Mouse (Mus musculus) heart, postnatal 36 days (tissue): ENCODE data around the gene Prrg2. TPM values are rescaled to one million over a fixed set of nuclear protein-coding genes. Genes with fewer than 3 reads are reported as not detected.
"Not testable (repeated sequence)": the region's sequence is repeated elsewhere in the genome, so short reads cannot be mapped to it uniquely, and the experiment has no call there.

Experiments
- DNase-seq, 2 experiments: peaks; one replicate each; pipeline ENCODE4 v3.0.0; 2021 to 2022
- intact Hi-C: fragments of 180-260 bp; cut with DNase I; formaldehyde crosslinking; loops from one replicate; pipeline ENCODE4 v1.15.1; 2025
- total RNA-seq, 2 experiments: library from RNA; stranded (reverse); gene quantifications; 2 replicates each; pipeline ENCODE4 v1.2.3; 2021

The Prrg2 gene
- total RNA-seq, 2 experiments from 2014 or later: 7.7 to 7.9 TPM

- intact Hi-C loops: no loop called here
- DNase-seq: no peak
Measured at GRCm38 (mm10) chr7:45045741-45046140, 16.7 kb downstream of the Prrg2 start.

- no peak for DNase-seq
- intact Hi-C loops: no loop called here
Measured at GRCm38 (mm10) chr7:45043307-45043706, 19.2 kb downstream of the Prrg2 start.

GRCm38 (mm10) chr7:45040851-45041250 lies 21.6 kb downstream of the Prrg2 start:
- intact Hi-C loops: no loop called here
- DNase-seq: no peak

GRCm38 (mm10) chr7:45038411-45038810 lies 24.1 kb downstream of the Prrg2 start:
- intact Hi-C loops: no loop called here
- DNase-seq: no peak

GRCm38 (mm10) chr7:45037720-45038361 lies 24.6 kb downstream of the Prrg2 start:
- intact Hi-C loops: no loop called here
- DNase-seq: peak; percentile 53 to 66

GRCm38 (mm10) chr7:45036702-45037101 lies 25.8 kb downstream of the Prrg2 start:
- no peak for DNase-seq
- intact Hi-C loops: no loop called here

- intact Hi-C loops: no loop called here
- no peak for DNase-seq
Measured at GRCm38 (mm10) chr7:45035631-45036030, 26.8 kb downstream of the Prrg2 start.

GRCm38 (mm10) chr7:45033722-45034359 lies 28.6 kb downstream of the Prrg2 start:
- DNase-seq: no peak
- intact Hi-C loops: no loop called here

- intact Hi-C loops: no loop called here
Measured at GRCm38 (mm10) chr7:45030857-45031256, 31.6 kb downstream of the Prrg2 start.

GRCm38 (mm10) chr7:45029995-45030394 lies 32.5 kb downstream of the Prrg2 start:
- intact Hi-C loops: no loop called here
- DNase-seq: no peak

More at GRCm38 (mm10) chr7:45030857-45031256, 31.6 kb downstream of the Prrg2 start:
- no peak for DNase-seq

GRCm38 (mm10) chr7:45028351-45028750 lies 34.1 kb downstream of the Prrg2 start:
- no peak for DNase-seq
- intact Hi-C loops: no loop called here

- no peak for DNase-seq
- intact Hi-C loops: no loop called here
Measured at GRCm38 (mm10) chr7:45027761-45028160, 34.7 kb downstream of the Prrg2 start.

- no peak for DNase-seq
Measured at GRCm38 (mm10) chr7:45026256-45026655, 36.2 kb downstream of the Prrg2 start.

GRCm38 (mm10) chr7:45025601-45026220 lies 36.8 kb downstream of the Prrg2 start:
- intact Hi-C loops: no loop called here
- no peak for DNase-seq

More at GRCm38 (mm10) chr7:45026256-45026655, 36.2 kb downstream of the Prrg2 start:
- intact Hi-C loops: no loop called here

- DNase-seq: no peak
- intact Hi-C loops: no loop called here
Measured at GRCm38 (mm10) chr7:45024281-45025248, 37.9 kb downstream of the Prrg2 start.

- DNase-seq, intact Hi-C loops: not testable (repeated sequence)
Measured at GRCm38 (mm10) chr7:45023711-45024110, 38.8 kb downstream of the Prrg2 start.

- intact Hi-C loops: no loop called here
- DNase-seq: no peak
Measured at GRCm38 (mm10) chr7:45020225-45020624, 42.3 kb downstream of the Prrg2 start.

- intact Hi-C loops: loop anchor here (2.0 to 5.0 kb wide), 2 partner anchors 32 to 103 kb away; partner anchors contain the start of gene Rps11
- DNase-seq: peak; percentile 76 to 88
Measured at GRCm38 (mm10) chr7:45019031-45019571, 43.4 kb downstream of the Prrg2 start.

- intact Hi-C loops: loop anchor here (2.0 to 5.0 kb wide), 2 partner anchors 33 to 105 kb away; partner anchors contain the start of gene Rps11
- DNase-seq: peak; percentile 89 to 92
Measured at GRCm38 (mm10) chr7:45017242-45018061, 45.0 kb downstream of the Prrg2 start, which contains the start of gene Rras. Gene Rras, plus strand, starts transcription at chr7:45017961.
